Mouse (Mus musculus) CH12.LX (cell line): Measurements from ENCODE around the gene B3galt4. TPM values are rescaled to one million over a fixed set of nuclear protein-coding genes. Genes with fewer than 3 reads are reported as not detected.

Source experiments
- DNase-seq: peaks from one replicate; pipeline ENCODE4 v3.0.0-alpha.2; 2013; ENCODE audit errors: extremely low read depth
- H3K27ac ChIP-seq: 2 replicates; pipeline ENCODE4 v1.5.1; 2012; ENCODE audit warnings: low read depth, mild to moderate bottlenecking, control low read depth, moderate library complexity; ENCODE audit not compliant: insufficient read depth
- H3K27me3 ChIP-seq: replicated peaks from 2 replicates; pipeline ENCODE3; 2012; ENCODE audit warnings: inconsistent platforms
- H3K36me3 ChIP-seq, 2 experiments: replicated peaks in 1 of 2; 2 replicates each; pipeline versions ENCODE3 to v1.6.1; 2012; ENCODE audit warnings: inconsistent platforms in 1 of 2, low read length in 1 of 2, mild to moderate bottlenecking in 1 of 2, mixed read lengths in 1 of 2, moderate library complexity in 1 of 2; ENCODE audit not compliant: control insufficient read depth in 1 of 2, insufficient read depth in 1 of 2
- H3K4me1 ChIP-seq, 2 experiments: 2 replicates each; pipeline ENCODE4 v1.6.1; 2012; ENCODE audit warnings: inconsistent platforms in 1 of 2, moderate library complexity in 1 of 2; ENCODE audit not compliant: insufficient read depth in 2 of 2, control insufficient read depth in 1 of 2
- H3K4me2 ChIP-seq: 2 replicates; pipeline ENCODE4 v1.6.1; 2012; ENCODE audit warnings: low read depth, mild to moderate bottlenecking, control low read depth; ENCODE audit not compliant: poor library complexity, insufficient read depth, severe bottlenecking
- H3K4me3 ChIP-seq, 3 experiments: fragments of 150-350 bp in 1 of 3; sonication (generic) in 1 of 3; replicated peaks in 1 of 3; 2 replicates each; pipeline versions ENCODE3 to v1.5.1; 2011 to 2012; ENCODE audit warnings: low read depth in 2 of 3, low read length in 2 of 3, mild to moderate bottlenecking in 2 of 3, moderate library complexity in 2 of 3, control low read depth in 1 of 3, improper control_type of control experiment in 1 of 3, inconsistent platforms in 1 of 3, mixed read lengths in 1 of 3; ENCODE audit not compliant: poor library complexity in 1 of 3
- H3K79me2 ChIP-seq: replicated peaks from 2 replicates; pipeline ENCODE4 v1.6.1; 2012; ENCODE audit warnings: mild to moderate bottlenecking, moderate library complexity; ENCODE audit not compliant: control insufficient read depth, poor library complexity, insufficient read depth, severe bottlenecking; ENCODE audit errors: extremely low read depth
- H3K9ac ChIP-seq: 2 replicates; pipeline ENCODE4 v1.6.1; 2012; ENCODE audit warnings: low read depth, mild to moderate bottlenecking, control low read depth, moderate library complexity; ENCODE audit not compliant: insufficient read depth
- H3K9me3 ChIP-seq: replicated peaks from 2 replicates; pipeline ENCODE3; 2012; ENCODE audit warnings: low read length, inconsistent platforms, mixed read lengths
- CHD1 ChIP-seq: IDR thresholded peaks from 2 replicates; pipeline ENCODE4 v1.6.1; 2012; ENCODE audit warnings: low read depth, low read length, improper control_type of control experiment, inconsistent platforms
- E2F4 ChIP-seq: IDR thresholded peaks from 2 replicates; pipeline ENCODE4 v1.6.1; 2011; ENCODE audit warnings: low read depth, low read length, improper control_type of control experiment; ENCODE audit not compliant: insufficient replicate concordance
- IRF4 ChIP-seq: IDR thresholded peaks from 2 replicates; pipeline ENCODE4 v1.6.1; 2014; ENCODE audit warnings: low read depth, mild to moderate bottlenecking, inconsistent platforms, low read length, improper control_type of control experiment
- MAFK ChIP-seq: IDR thresholded peaks from 2 replicates; pipeline ENCODE4 v1.6.1; 2011; ENCODE audit warnings: low read length, improper control_type of control experiment; ENCODE audit not compliant: insufficient replicate concordance
- MEF2A ChIP-seq: IDR thresholded peaks from 2 replicates; pipeline ENCODE4 v1.6.1; 2014; ENCODE audit warnings: low read depth, mild to moderate bottlenecking, inconsistent platforms, low read length, improper control_type of control experiment, borderline replicate concordance
- NELFE ChIP-seq: IDR thresholded peaks from 2 replicates; pipeline ENCODE4 v1.6.1; 2011; ENCODE audit warnings: low read depth, low read length, improper control_type of control experiment
- NRF1 ChIP-seq: IDR thresholded peaks from 2 replicates; pipeline ENCODE4 v1.6.1; 2014; ENCODE audit warnings: low read depth, mild to moderate bottlenecking, inconsistent platforms, low read length, improper control_type of control experiment, moderate library complexity
- POLR2AphosphoS2 ChIP-seq: IDR thresholded peaks from 2 replicates; pipeline ENCODE4 v1.6.1; 2011; ENCODE audit warnings: low read depth, low read length, improper control_type of control experiment
- RCOR1 ChIP-seq: conservative IDR thresholded peaks from 2 replicates; pipeline ENCODE4 v1.6.1; 2012; ENCODE audit warnings: low read depth, mild to moderate bottlenecking, inconsistent platforms, low read length, improper control_type of control experiment
- SIN3A ChIP-seq: IDR thresholded peaks from 2 replicates; pipeline ENCODE4 v1.6.1; 2012; ENCODE audit warnings: low read length, improper control_type of control experiment, inconsistent platforms
- TCF12 ChIP-seq: IDR thresholded peaks from 2 replicates; pipeline ENCODE4 v1.6.1; 2014; ENCODE audit warnings: low read depth, mild to moderate bottlenecking, inconsistent platforms, low read length, improper control_type of control experiment
- USF1 ChIP-seq: IDR thresholded peaks from 2 replicates; pipeline ENCODE4 v1.6.1; 2014; ENCODE audit warnings: low read depth, mild to moderate bottlenecking, inconsistent platforms, low read length, improper control_type of control experiment
- ZC3H11A ChIP-seq: IDR thresholded peaks from 2 replicates; pipeline ENCODE4 v1.6.1; 2012; ENCODE audit warnings: low read depth, mild to moderate bottlenecking, inconsistent platforms, low read length, improper control_type of control experiment
- ZKSCAN1 ChIP-seq: IDR thresholded peaks from 2 replicates; pipeline ENCODE4 v1.6.1; 2012; ENCODE audit warnings: low read depth, inconsistent platforms, low read length, improper control_type of control experiment, borderline replicate concordance
- dilution Hi-C: fragments of 300-500 bp; cut with MboI; formaldehyde crosslinking; loops from 2 replicates; pipeline ENCODE4 v1.14.3; 2020; ENCODE audit warnings: low sequenced_read_pairs; ENCODE audit not compliant: extremely low pct_unique_long_range_greater_than_20kb, extremely low pct_ligation_motif_present
- in situ Hi-C: fragments of 300-500 bp; cut with MboI; formaldehyde crosslinking; loops from 3 replicates; pipeline ENCODE4 v1.14.3; 2019; ENCODE audit warnings: low sequenced_read_pairs, low pct_ligation_motif_present, low pct_unique_long_range_greater_than_20kb, mixed read lengths
- polyA plus RNA-seq: library from polyadenylated mRNA; unstranded; fragments of >175 nt; gene quantifications from 2 replicates; pipeline ENCODE4 v1.2.1, GENCODE M21; 2012; ENCODE audit warnings: low read depth; ENCODE audit not compliant: insufficient read length
- total RNA-seq, 2 experiments: library from RNA; depleted of rRNA; stranded (reverse); fragments of 300-350 nt in 1 of 2; fragments of >200 nt in 1 of 2; gene quantifications; 2 replicates each; pipeline ENCODE4 v1.2.3; 2012 to 2014

Gene B3galt4
- total and polyA plus RNA-seq, 3 experiments, result 3.7 to 6.2 (median 5.2) TPM

- H3K79me2 ChIP-seq, result peaks cover 31% of the 10 kb centered on the region
- H3K4me1 ChIP-seq, result peaks cover 7 to 28% of the 10 kb centered on the region in 2 experiments
- no peaks in the 10 kb centered on the region for H3K27me3 ChIP-seq
- in situ Hi-C loops (no loop called here), dilution Hi-C loops (no loop called here)
- H3K9ac ChIP-seq, result no peak overlapping the region
- no peak overlapping the region for H3K4me3 ChIP-seq
- peaks cover 36 to 68% of the 10 kb centered on the region in 2 experiments for H3K36me3 ChIP-seq
- no peak for TF ChIP-seq USF1
- no peak overlapping the region for H3K27ac ChIP-seq
- DNase-seq, result no peak
- peak overlapping the region; percentile 63; the same call in 1 of the 2 replicates for H3K4me2 ChIP-seq
- no peaks in the 10 kb centered on the region for H3K9me3 ChIP-seq
These were observed 12.5 kb downstream of the B3galt4 start for GRCm38 (mm10) chr17:33938783-33939182.

- TF ChIP-seq RCOR1, result no peak
- no peak for TF ChIP-seq IRF4
- no peak for TF ChIP-seq MEF2A
- TF ChIP-seq POLR2AphosphoS2, result no peak
- TF ChIP-seq E2F4, result no peak
- TF ChIP-seq SIN3A, result no peak
- TF ChIP-seq TCF12, result no peak
- TF ChIP-seq CHD1, result no peak
- no peak for TF ChIP-seq NRF1
- TF ChIP-seq ZKSCAN1, result no peak
- TF ChIP-seq ZC3H11A, result no peak
- no peak for TF ChIP-seq NELFE
- no peak for TF ChIP-seq MAFK
- no peak for TF ChIP-seq USF1
- no peak overlapping the region for H3K9ac ChIP-seq
- dilution Hi-C loops, result no loop called here
These were observed 14.3 kb downstream of the B3galt4 start for GRCm38 (mm10) chr17:33936993-33937392.

More at GRCm38 (mm10) chr17:33936993-33937392, 14.3 kb downstream of the B3galt4 start:
- peaks cover 5 to 27% of the 10 kb centered on the region in 2 experiments for H3K4me1 ChIP-seq
- in situ Hi-C loops, result no loop called here
- no peaks in the 10 kb centered on the region for H3K27me3 ChIP-seq
- no peak overlapping the region for H3K4me2 ChIP-seq
- H3K79me2 ChIP-seq, result peaks cover 27% of the 10 kb centered on the region
- peaks cover 33 to 72% of the 10 kb centered on the region in 2 experiments for H3K36me3 ChIP-seq
- no peak overlapping the region for H3K27ac ChIP-seq
- DNase-seq, result no peak
- no peaks in the 10 kb centered on the region for H3K9me3 ChIP-seq
- H3K4me3 ChIP-seq, result no peak overlapping the region
